Mouse (Mus musculus) liver, embryonic 13.5 days (tissue): ENCODE measurements around the gene Gm37419. TPM values are rescaled to one million over a fixed set of nuclear protein-coding genes. Genes with fewer than 3 reads are reported as not detected.

Experiments
- ATAC-seq: fragments of 200-750 bp; cut with Nextera tagmentation; 2 replicates; pipeline ENCODE4 v1.8.0; 2017; ENCODE audit warnings: low read depth, mild to moderate bottlenecking, moderate number of reproducible peaks, moderate library complexity
- DNase-seq: peaks from one replicate; pipeline ENCODE4 v3.0.0; 2022
- H3K27ac ChIP-seq: fragments of 300-500 bp; sonication (generic); 2 replicates; pipeline ENCODE4 v1.5.1; 2015; ENCODE audit warnings: moderate library complexity, mild to moderate bottlenecking, inconsistent platforms
- H3K27me3 ChIP-seq: fragments of 300-500 bp; sonication (generic); 2 replicates; pipeline ENCODE4 v1.6.1; 2015; ENCODE audit warnings: mild to moderate bottlenecking, inconsistent platforms
- H3K36me3 ChIP-seq: fragments of 300-500 bp; sonication (generic); 2 replicates; pipeline ENCODE4 v1.6.1; 2015; ENCODE audit warnings: mild to moderate bottlenecking, inconsistent platforms
- H3K4me1 ChIP-seq: fragments of 300-500 bp; sonication (generic); replicated peaks from 2 replicates; pipeline ENCODE4 v1.6.1; 2015; ENCODE audit warnings: inconsistent platforms
- H3K4me2 ChIP-seq: fragments of 300-500 bp; sonication (generic); 2 replicates; pipeline ENCODE4 v1.6.1; 2015; ENCODE audit warnings: inconsistent platforms, mild to moderate bottlenecking, moderate library complexity
- H3K4me3 ChIP-seq: fragments of 300-500 bp; sonication (generic); replicated peaks from 2 replicates; pipeline ENCODE4 v1.5.1; 2015; ENCODE audit warnings: mild to moderate bottlenecking, inconsistent platforms
- H3K9ac ChIP-seq: fragments of 300-500 bp; sonication (generic); 2 replicates; pipeline ENCODE4 v1.6.1; 2015; ENCODE audit warnings: mild to moderate bottlenecking, inconsistent platforms
- H3K9me3 ChIP-seq: fragments of 300-500 bp; sonication (generic); replicated peaks from 2 replicates; pipeline ENCODE4 v1.6.1; 2016; ENCODE audit warnings: inconsistent platforms
- WGBS: fragments of 180-500 bp; shearing (Covaris S2); methylation state at CpG from one replicate; pipeline ENCODE4 v1.1.7; 2015; ENCODE audit not compliant: insufficient replicate concordance; 5-methylcytosine and 5-hydroxymethylcytosine counted together
- polyA plus RNA-seq: library from polyadenylated mRNA; unstranded; fragments of >200 nt; fragmentation: Nextera tagmentation; extraction: Ambion mirVana; gene quantifications from 2 replicates; pipeline ENCODE4 v1.2.1, GENCODE M21; 2015

The Gm37419 gene
- polyA plus RNA-seq, result not detected in 2 replicates

DNA sequence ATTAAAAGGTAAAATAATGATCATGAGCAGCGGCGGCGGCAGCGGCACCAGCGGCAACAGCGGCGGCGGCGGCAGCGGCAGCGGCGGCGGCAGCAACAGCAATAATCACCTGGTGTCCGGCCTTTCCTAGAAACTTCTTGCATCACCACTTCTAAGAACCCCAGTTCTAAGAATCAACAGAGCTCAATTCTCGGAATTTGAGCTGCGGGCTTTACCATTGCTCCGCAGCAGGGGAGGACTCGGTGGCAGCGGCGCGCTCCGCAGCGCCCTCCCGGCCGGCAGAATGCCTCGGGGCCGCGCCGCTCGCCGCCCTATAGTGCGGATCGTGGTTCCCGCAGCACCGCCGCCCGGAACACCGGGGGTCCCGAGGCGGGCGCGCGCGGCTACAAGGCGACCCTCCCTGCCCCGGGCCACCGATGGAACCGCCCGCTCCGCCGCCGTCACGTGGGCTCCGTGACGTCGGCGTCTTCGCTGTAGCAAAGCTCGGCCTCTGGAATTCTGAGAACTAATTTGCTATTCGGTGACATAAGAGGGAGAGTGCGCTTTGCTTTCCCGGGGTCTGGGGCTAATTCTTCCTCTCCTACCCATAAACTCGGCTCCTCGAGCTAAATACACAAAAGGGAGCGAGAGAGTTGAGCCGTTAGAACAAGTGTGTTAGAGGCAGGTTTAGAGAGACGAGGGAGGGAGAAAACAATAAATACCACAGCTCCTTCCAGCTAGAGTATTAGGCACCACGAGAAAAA is at the start of gene Gm37419, which contains the start of gene Bcl6:
Gm37419 (plus strand) TSS at position 17 of the 743 bp plus-strand sequence.
Bcl6 (minus strand) TSS at position 387 of the 743 bp plus-strand sequence.
- peaks cover 94% of the 10 kb centered on the region for H3K27me3 ChIP-seq
- no peaks in the 10 kb centered on the region for H3K36me3 ChIP-seq
- H3K9ac ChIP-seq, result peak within 1 kb of the TSS; percentile 85
- H3K4me2 ChIP-seq, result peak within 1 kb of the TSS; percentile 96
- under 1% methylated on average over 68 of the region's 68 CpGs for WGBS
- DNase-seq (peak; percentile 77), ATAC-seq (peak; percentile 71)
- H3K9me3 ChIP-seq, result no peaks in the 10 kb centered on the region
- peak within 1 kb of the TSS; percentile 73 for H3K4me3 ChIP-seq
- peak within 1 kb of the TSS; percentile 92 for H3K27ac ChIP-seq
- peaks cover 47% of the 10 kb centered on the region for H3K4me1 ChIP-seq

GRCm38 (mm10) chr16:23944801-23945200 is 43.5 kb upstream of the Gm37419 start:
- H3K4me2 ChIP-seq, result no peak overlapping the region
- H3K27ac ChIP-seq, result no peak overlapping the region
- H3K27me3 ChIP-seq, result no peaks in the 10 kb centered on the region
- WGBS, result 39% methylated on average over 3 of the region's 3 CpGs
- no peak for DNase-seq
- no peaks in the 10 kb centered on the region for H3K4me1 ChIP-seq
- no peak for ATAC-seq
- no peaks in the 10 kb centered on the region for H3K36me3 ChIP-seq
- no peak overlapping the region for H3K9ac ChIP-seq
- H3K9me3 ChIP-seq, result no peaks in the 10 kb centered on the region
- no peak overlapping the region for H3K4me3 ChIP-seq

GRCm38 (mm10) chr16:23947654-23948053 is 40.6 kb upstream of the Gm37419 start:
- Histone ChIP-seq H3K4me3 (no peak overlapping the region), H3K9me3 (no peaks in the 10 kb centered on the region), H3K27ac (no peak overlapping the region), H3K27me3 (no peaks in the 10 kb centered on the region), H3K36me3 (no peaks in the 10 kb centered on the region), H3K4me2 (no peak overlapping the region), H3K9ac (no peak overlapping the region), H3K4me1 (no peaks in the 10 kb centered on the region)
- DNase-seq (no peak), ATAC-seq (no peak)
- WGBS, result 65% methylated on average over 6 of the region's 6 CpGs

GRCm38 (mm10) chr16:23952101-23952727 is 36.1 kb upstream of the Gm37419 start:
- DNase-seq, result no peak
- H3K27ac ChIP-seq, result no peak overlapping the region
- H3K4me1 ChIP-seq, result no peaks in the 10 kb centered on the region
- WGBS, result 52% methylated on average over 4 of the region's 4 CpGs
- no peak overlapping the region for H3K4me2 ChIP-seq
- no peaks in the 10 kb centered on the region for H3K9me3 ChIP-seq
- no peaks in the 10 kb centered on the region for H3K27me3 ChIP-seq
- H3K4me3 ChIP-seq, result no peak overlapping the region
- no peaks in the 10 kb centered on the region for H3K36me3 ChIP-seq
- no peak for ATAC-seq
- H3K9ac ChIP-seq, result no peak overlapping the region

DNA sequence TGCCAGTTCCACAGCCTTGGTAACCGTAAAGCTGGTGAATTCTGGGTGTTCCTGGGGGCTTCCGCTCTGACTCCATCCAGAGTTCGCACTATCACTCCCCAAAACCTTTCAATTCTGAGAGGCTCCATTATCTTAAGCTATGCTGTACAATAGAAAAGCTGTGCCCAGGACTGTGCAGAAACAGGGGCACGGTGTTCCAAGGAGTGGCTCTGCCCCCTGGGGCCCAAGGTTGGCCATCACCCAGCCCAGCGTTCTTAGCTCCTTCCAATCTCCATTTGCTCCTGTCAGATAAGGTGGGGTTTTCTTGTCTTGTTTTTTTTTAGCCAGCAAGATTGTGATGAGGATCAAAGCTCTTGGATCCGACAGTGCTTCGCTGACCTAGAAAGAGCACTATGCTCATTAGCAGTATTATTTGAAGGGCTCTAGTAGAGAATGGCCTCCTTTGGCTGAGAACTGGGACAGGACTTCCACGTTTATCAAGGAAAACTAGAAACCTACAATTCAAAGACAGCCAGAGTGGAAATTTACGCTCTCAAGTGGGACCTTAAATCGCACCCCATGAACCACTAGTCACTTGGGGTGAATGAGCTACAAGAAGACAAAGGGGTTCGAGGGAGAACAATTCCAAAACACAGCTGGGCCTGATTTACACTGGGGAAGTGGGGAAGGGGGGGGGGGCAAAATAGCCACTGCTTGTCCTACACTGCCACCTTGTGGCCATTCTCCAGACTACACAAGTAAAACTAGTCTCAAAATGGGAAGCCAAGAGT is 34.9 kb upstream of the Gm37419 start:
- no peaks in the 10 kb centered on the region for H3K27me3 ChIP-seq
- DNase-seq, result no peak

GRCm38 (mm10) chr16:23953959-23954260 is 34.4 kb upstream of the Gm37419 start:
- 0% methylated on average over 1 of the region's 1 CpGs for WGBS
- H3K4me1 ChIP-seq, result no peaks in the 10 kb centered on the region
- DNase-seq (no peak), ATAC-seq (no peak)
- H3K9ac ChIP-seq, result no peak overlapping the region
- no peaks in the 10 kb centered on the region for H3K36me3 ChIP-seq
- H3K27ac ChIP-seq, result no peak overlapping the region
- H3K27me3 ChIP-seq, result no peaks in the 10 kb centered on the region
- H3K9me3 ChIP-seq, result no peaks in the 10 kb centered on the region
- H3K4me2 ChIP-seq, result no peak overlapping the region
- H3K4me3 ChIP-seq, result no peak overlapping the region

More for the DNA sequence above, 34.9 kb upstream of the Gm37419 start:
- ATAC-seq, result no peak
- no peak overlapping the region for H3K27ac ChIP-seq
- no peak overlapping the region for H3K4me3 ChIP-seq
- H3K9me3 ChIP-seq, result no peaks in the 10 kb centered on the region
- no peaks in the 10 kb centered on the region for H3K4me1 ChIP-seq
- H3K4me2 ChIP-seq, result no peak overlapping the region
- H3K9ac ChIP-seq, result no peak overlapping the region
- no peaks in the 10 kb centered on the region for H3K36me3 ChIP-seq
- WGBS, result 44% methylated on average over 11 of the region's 11 CpGs

GRCm38 (mm10) chr16:23958938-23959337 is 29.3 kb upstream of the Gm37419 start:
- H3K27ac ChIP-seq, result no peak overlapping the region
- no peak for DNase-seq
- no peaks in the 10 kb centered on the region for H3K36me3 ChIP-seq
- no peak overlapping the region for H3K4me2 ChIP-seq
- H3K4me3 ChIP-seq, result no peak overlapping the region
- H3K9me3 ChIP-seq, result no peaks in the 10 kb centered on the region
- no peak for ATAC-seq
- no peaks in the 10 kb centered on the region for H3K27me3 ChIP-seq
- no peak overlapping the region for H3K9ac ChIP-seq
- H3K4me1 ChIP-seq, result no peaks in the 10 kb centered on the region

DNA sequence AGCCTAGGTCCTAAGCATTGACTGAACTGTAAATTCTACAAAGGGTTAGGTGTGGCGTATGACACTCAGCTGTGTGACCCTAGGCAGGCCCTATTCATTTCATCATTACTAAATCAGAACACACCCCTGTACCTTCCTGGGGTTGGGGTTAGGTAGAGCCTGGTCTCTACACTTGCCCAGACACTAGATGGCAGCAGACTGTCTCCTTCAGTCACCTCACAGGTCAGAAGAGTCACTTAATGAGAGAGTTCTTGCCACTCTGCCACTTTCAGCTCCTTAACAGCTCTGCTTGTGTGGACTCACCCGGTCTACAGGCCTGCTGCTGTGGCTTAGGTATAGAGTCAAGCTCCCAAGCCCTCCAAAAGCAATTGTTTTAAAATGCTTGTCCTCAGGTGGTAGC is 25.9 kb upstream of the Gm37419 start:
- Histone ChIP-seq H3K9me3 (no peaks in the 10 kb centered on the region), H3K36me3 (0 out of 2 replicates have a peak, but pooled peaks cover 3% of the 10 kb centered on the region), H3K9ac (no peak overlapping the region), H3K4me3 (no peak overlapping the region), H3K4me1 (no peaks in the 10 kb centered on the region), H3K27me3 (no peaks in the 10 kb centered on the region), H3K4me2 (no peak overlapping the region), H3K27ac (no peak overlapping the region)
- WGBS, result 58% methylated on average over 2 of the region's 2 CpGs
- ATAC-seq (no peak), DNase-seq (no peak)

- Histone ChIP-seq H3K4me2 (no peak overlapping the region), H3K27me3 (no peaks in the 10 kb centered on the region), H3K4me3 (no peak overlapping the region), H3K4me1 (no peaks in the 10 kb centered on the region), H3K36me3 (peaks cover 9% of the 10 kb centered on the region), H3K9me3 (0 out of 2 replicates have a peak, but pooled peaks cover 4% of the 10 kb centered on the region), H3K27ac (no peak overlapping the region), H3K9ac (no peak overlapping the region)
- DNase-seq, result no peak
- 70% methylated on average over 22 of the region's 22 CpGs for WGBS
- no peak for ATAC-seq
These were observed 24.2 kb upstream of the Gm37419 start for GRCm38 (mm10) chr16:23963896-23964668.

DNA sequence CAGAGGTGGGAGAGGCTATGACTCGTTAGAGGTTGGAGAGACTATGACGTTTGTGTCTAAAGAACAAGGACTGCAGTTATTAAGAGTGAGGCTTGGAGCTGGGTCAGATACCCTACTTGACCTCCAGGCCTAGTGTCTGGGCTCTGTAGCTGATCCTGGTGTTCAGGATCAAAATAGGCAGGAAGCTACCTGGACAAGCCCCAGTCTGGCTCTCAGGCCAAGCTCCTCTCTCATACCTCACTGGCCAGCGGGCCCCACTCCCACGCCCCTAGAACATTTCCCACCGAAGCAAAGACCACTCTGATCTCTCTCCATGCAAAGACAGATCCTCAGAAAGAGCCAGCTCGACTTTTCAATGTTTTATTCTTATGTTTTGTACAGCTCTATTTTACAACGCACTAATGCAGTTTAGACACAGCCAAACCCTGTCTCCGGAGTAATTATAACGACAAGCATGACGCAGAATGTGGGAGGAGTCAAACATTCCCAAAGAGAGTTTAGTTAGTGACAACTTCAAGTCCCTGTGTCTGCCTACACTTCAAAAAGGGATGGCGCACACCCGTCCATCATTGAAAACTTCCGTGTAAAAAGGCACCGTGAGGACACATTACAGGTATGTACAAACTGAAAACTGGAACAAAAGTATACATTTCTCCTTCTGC is 23.4 kb upstream of the Gm37419 start:
- ATAC-seq, result no peak
- WGBS, result 72% methylated on average over 14 of the region's 14 CpGs

More for the DNA sequence above, 23.4 kb upstream of the Gm37419 start:
- no peaks in the 10 kb centered on the region for H3K27me3 ChIP-seq
- no peak for DNase-seq
- no peak overlapping the region for H3K4me2 ChIP-seq
- H3K9me3 ChIP-seq, result 0 out of 2 replicates have a peak, but pooled peaks cover 4% of the 10 kb centered on the region
- H3K4me3 ChIP-seq, result no peak overlapping the region
- H3K27ac ChIP-seq, result no peak overlapping the region
- H3K36me3 ChIP-seq, result peaks cover 9% of the 10 kb centered on the region
- no peak overlapping the region for H3K9ac ChIP-seq
- no peaks in the 10 kb centered on the region for H3K4me1 ChIP-seq
